Mouse (Mus musculus): ENCODE measurements at regions not wholly inside any gene's neighbourhood (a gene's known extent, or its start where the extent isn't known, plus 50 kb on each side); places are given as distances from the start of the nearest gene placed in this dataset.

DNA sequence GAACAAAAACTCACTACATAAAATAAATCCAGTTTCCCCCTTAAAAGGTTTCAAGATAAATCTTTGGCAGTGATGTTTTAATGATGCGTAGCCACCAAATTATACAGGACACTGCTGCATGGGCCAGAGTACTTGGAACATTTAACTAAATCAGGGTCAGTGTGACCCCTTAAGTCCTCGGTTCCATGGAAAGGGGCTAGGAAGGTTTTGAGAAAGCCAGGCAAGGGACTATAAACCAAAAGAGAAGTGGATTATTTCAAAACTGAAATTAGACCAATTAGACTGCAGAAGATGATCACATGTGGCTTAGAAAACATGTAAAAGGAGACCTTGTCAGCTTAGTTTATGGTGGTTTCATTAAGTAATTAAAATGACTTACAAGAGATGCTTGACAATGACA, 276.6 kb upstream of the N6amt1 start:
- no peak for TF ChIP-seq CTCF (conservative IDR thresholded peaks at IDR 0.05; ENCODE audit: low read length)
- TF ChIP-seq POU5F1 (IDR thresholded peaks at IDR 0.05; ENCODE audit: borderline replicate concordance, low read length): no peak
- no peak for TF ChIP-seq NANOG (IDR thresholded peaks at IDR 0.05; ENCODE audit: borderline replicate concordance, low read length)

Data from E14TG2a.4 (cell line).